Mouse (Mus musculus) fat pad, adult 2 months (tissue): Measurements from ENCODE around the gene Tmco3.
"Not testable (repeated sequence)": the region's sequence is repeated elsewhere in the genome, so short reads cannot be mapped to it uniquely, and the experiment has no call there.

Source experiments
- DNase-seq: peaks from one replicate; pipeline ENCODE4 v3.0.0-alpha.2; 2011; ENCODE audit warnings: low read depth, low spot score; ENCODE audit errors: extremely low read depth

Gene Tmco3

DNA sequence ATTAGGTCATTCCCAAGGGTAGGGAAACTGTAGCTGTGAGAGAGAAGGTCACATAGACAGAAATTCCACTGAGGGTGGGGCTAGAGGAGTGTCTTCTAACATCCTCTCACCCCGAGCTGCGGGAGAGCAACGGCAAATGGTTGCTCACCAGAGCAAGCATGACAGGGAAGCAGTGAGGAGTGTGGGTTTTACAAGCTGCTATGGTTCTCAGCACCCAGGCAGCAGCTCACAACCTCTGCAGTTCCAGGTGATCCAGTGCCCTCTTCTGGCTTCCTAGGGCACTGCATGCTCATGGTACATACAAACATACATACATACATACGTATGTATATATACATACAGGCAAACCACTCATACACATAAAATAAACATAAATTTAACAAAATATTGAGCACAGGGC is 17.9 kb downstream of the Tmco3 start:
- no peak for DNase-seq

DNA sequence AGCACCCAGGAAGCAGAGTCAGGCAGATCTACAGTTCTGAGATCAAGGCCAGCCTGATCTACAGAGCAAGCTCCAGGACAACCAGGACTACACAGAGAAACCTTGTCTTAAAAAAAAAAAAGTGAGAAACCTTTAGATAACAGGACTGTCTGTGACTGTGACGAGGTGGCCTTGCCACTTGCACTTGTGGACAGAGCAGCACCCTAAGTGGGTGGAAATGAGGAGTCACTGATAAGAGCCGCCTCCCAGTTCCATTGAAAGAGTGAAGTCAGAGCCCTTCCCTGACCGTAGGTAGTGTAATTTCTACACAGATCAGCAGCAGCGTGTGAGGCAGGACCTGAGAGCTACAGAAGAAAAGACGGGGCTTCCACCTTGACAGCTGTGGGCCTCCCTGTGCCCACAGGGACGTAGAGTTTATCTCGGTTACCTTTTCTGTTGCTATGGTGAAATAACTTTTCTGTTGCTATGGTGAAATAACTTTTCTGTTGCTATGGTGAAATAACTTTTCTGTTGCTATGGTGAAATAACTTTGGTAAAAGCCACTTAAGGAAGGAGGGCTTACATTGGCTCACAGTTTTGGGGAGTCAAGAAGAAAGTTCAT is 18.4 kb downstream of the Tmco3 start:
- no peak for DNase-seq

DNA sequence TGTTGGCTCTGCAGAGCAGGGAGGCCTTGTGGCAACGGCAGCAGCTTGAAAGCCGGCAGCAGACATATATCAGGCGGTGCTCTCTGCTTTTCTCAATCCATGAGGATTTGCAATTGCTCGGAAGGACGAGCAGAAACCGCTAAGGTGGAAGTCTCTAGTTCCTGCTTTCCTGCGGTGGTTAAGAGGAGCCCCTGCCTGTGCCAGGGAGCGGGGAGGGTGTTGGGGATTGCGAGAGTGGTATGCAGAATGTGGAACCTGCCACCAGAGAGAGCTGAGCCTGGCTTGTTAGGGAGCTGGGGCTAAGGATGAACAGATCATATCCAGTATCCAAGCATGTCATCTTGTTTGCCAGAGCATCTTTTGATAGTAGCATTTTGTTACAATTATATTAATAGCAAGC is 18.9 kb downstream of the Tmco3 start:
- DNase-seq = no peak

DNA sequence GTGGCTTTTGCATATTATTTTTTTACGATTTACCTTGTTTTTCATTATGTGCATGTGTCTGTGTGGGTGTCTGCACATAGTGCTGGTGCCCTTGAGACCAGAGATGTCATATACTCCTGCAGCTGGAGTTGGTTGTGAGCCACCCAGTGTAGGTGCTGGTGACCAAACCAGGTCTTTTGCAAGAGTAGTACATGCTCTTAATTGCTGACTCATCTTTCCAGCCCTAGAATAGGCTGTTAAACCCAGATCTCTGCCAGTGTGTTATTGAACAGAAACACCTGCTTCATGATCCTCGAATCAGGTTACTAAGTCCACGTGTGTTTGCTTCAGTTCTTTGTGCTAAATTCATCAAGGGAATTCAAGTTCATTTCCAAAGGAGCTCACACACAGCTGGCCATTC is 26.9 kb downstream of the Tmco3 start:
- no peak for DNase-seq

DNA sequence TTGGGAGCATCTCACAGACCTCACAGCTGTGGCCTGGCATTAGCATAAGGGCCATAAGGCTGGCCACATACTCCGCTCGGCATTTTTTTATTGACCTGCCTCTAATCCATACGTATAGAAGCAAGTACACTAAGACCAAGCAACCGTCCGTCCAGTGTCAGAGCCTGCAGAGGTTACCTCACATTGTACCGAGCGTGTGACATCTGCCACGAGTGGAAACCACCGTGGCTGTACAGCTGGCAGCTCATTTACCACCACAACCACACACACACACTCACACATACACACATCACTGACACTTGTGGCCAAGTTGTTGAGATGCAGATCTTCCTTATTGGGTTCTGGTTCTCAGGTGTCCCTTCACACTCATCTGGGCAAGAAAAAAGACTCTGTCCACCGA is 28.7 kb downstream of the Tmco3 start:
- DNase-seq = no peak

DNA sequence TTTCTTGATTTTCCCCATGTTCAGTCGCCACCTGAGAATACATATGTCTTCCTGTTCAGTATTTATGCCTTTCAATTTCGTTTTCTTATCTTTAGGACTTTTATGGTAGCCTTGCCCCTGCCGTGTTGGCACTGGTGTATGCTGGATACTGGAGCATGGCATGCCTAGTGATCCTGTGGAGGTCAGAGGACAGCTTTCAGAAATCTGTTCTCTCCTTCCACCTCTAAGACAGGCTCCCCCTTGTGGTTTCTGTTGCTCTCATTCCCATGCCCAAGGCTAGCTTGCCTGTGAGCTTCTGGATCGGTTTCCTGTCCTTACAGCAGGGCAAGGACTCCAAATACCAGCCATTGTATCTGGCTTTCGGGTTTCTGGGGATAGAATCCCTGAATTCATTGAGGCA is 38.6 kb downstream of the Tmco3 start:
- no peak for DNase-seq

DNA sequence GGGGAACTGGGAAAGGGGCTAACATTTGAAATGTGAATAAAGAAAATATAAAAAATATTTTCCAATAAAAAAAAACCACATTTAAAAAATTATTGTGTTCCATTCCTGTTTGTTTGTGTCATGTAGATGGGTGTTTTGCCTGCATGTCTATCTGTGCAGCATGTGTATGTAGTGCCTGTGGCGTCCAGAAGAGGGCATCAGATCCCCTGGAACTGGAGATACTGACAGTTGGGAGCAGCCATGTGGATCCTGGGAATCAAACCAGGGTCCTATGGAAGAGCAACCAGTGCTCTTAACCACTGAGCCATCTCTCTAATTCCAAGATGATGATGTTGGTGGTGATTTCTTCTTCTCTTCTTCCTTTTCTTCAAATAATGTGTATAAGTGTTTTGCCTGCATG is 46.7 kb downstream of the Tmco3 start:
- DNase-seq = no peak

DNA sequence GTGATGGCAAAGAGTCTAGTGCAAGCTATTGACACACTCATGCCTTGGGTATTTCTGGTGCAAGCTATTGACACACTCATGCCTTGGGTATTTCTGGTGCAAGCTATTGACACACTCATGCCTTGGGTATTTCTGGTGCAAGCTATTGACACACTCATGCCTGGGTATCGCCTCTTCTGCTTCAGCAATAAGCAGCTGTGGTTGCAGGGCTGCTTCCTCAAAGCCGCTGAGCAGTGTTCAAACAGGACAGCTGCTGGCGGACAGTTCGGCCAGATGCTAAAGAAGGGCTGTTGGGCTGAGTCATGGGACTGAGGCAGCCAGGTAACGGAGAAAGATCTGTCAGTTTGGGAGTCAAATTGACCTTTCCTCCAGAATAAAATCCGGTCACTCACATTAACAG is 49.3 kb downstream of the Tmco3 start:
- DNase-seq = not testable (repeated sequence)

DNA sequence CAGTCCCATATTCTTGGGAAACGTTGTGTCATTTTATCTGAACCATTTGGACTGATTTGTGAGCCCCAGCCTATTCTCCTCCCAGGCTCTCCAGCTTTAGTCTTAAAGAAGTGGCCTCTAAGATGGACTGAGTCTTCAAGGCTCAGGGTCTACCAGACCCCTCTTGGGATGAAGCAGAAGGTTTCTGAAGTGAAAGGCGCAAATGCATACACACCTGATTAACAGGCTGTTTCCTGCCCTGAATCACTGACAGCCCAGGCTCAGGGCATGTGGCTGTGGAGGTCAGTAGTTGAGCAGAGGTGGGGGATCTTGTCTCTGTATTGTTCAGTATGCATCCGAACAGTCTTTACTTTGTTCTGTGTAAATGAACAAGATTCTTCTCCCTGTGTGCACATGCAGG is 49.7 kb downstream of the Tmco3 start:
- DNase-seq = no peak

DNA sequence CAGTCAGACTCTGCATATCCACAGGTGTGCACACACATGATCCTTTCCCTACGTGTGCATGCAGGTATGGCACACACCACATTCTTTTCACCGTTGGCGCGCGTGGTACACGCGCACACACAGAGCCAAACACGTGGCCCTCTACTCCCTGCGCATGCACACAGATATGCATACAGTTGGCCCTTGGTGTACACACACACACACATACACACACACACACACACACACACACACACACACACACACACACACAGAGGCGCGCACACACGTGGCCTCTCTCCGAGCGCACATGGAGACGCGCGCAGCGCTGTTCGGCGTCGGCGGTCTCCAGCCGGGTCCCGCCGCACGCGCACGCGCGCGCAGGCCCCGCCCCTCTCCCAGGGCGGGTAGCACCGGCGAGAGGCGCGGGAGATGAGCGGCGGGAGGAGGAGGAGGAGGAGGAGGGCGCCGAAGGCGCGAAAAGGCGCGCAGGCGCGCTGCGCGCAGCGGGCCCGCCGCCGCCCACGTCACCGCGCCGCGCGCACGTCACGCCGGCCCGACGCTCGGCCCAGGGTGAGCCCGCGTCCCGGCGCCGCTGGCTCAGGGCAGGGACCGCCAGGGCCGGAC is 50.4 kb downstream of the Tmco3 start, which contains the start of gene Tfdp1:
Gene Tfdp1 (plus strand): TSS at position 497 of the 606 bp plus-strand sequence.
- no peak for DNase-seq

DNA sequence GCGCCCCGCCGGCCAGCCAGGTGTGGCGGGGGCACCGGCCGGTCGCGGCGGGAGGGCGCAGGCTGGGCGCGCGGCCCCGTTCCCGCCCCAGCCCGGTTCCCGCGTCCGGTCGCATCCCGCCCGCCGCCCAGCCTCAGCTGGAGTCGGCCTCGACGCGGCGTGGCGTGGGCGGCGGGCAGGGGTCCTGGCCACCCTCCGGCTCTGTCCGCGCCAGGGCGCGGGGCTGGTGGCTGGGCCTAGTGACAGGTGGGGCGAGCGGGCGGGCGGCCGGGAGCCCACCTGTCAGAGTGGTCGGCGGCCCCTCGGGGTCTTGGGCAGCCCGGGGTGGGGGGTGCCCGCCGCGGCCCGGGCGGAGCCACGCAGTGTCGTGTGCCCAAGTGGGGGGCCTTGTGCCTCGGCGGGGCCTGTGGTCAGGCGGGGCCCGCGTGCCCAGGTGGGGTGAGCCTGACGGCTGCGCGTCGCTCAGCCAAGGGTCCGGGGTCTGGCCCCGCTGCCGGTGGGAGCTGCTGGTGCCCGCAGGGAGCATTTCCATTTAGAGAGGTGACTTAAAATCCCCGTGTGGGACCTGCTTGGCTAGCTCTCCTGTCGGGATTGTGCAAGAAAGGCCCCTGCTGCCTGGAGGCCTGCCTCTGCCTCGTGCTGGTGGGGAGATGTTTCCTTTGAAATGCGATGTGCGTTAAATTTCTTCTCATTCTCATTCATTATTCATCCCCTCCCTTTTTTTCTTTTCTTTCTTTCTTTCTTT is 51.1 kb downstream of the Tmco3 start:
- no peak for DNase-seq

DNA sequence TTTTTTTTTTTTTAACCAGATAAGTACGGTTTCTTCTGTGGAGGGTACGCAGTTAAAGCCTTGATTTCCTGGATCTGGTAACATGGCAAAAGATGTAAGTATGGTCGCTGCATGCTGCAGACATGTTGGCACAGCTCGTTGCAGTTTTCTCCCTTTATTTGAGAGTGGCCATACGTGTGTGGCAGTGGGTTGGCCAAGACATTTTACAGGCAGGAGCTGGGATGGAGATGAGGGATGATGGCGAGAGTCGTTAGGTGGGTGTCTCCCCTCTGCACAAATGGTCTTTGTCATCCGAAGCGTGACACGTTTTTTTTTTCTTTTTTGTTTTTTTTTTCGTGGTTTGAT is 51.6 kb downstream of the Tmco3 start:
- DNase-seq = no peak

DNA sequence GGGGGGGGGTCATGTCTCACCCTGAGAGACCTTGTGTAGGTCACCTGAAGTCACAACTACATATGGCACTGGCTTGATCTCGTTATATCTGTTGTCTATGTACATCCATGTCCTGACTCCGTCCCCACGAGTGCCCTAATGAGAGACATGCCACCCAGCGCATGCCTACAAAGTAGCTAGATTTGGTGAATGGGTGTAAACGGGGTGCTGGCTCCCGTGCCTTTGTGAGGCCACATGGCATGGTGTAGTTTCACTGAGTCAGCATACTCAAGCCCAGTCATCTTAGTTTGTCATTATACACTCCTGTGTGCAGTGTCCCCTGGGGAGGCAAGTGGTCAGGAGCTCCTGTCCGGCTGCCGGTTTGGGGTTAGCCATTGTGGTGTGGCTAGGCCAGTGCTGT is 52.7 kb downstream of the Tmco3 start:
- no peak for DNase-seq

DNA sequence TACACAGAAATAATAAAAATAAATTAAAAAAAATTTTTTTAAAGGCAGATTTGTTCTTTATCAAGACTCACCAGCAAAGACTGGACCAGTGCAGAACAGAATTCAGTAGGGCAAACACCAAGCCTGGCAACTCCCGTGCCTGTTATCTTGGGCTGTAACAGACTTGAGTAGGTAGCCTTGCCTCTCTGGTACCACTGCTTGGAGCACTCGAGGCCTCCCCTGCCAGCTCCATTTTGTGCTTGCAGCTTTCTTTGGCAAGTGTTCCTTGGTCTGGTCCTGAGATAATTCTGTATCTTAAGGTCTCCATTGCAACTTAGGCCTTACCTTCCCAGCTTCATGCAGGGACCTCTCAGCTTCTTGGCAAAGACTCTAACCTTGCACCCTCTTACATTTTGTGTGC is 54.4 kb downstream of the Tmco3 start:
- DNase-seq = no peak

DNA sequence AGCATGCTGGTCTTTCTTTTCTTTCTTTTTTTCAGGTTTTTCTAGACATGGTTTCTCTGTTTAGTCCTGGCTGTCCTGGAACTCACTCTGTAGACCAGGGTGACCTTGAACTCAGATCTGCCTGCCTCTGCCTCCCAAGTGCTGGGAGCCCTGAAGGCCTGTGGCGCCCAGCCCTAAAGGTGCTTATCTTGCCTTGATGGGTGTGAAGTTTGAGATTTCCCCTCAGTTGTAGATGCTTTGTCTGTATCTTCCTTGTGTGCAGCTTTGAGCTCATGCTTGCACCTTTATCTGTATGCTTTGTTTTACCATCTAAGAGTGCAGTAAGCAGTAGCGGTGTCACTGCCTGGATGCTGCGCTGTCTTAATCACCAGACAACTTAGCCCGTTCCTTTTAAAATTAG is 55.1 kb downstream of the Tmco3 start:
- no peak for DNase-seq

DNA sequence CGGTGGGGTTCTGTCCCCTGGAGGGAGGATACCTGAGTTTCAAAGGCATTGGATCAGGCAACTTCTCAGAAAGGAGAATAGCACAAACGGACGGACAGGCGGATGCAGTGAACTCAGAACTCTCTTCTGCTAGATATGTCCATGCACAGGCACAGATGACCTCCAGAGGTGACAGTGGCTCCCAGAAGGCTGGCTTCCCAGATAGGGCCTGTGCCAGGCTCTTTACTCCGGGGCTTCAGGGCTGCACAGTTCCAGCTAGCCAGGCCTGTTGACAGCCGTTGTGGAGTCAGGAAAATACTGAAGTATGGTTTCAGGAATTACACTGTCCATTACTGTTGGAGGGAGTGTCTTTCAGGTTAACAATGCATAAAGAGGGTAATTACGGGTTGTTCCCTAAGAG is 62.1 kb downstream of the Tmco3 start:
- no peak for DNase-seq

DNA sequence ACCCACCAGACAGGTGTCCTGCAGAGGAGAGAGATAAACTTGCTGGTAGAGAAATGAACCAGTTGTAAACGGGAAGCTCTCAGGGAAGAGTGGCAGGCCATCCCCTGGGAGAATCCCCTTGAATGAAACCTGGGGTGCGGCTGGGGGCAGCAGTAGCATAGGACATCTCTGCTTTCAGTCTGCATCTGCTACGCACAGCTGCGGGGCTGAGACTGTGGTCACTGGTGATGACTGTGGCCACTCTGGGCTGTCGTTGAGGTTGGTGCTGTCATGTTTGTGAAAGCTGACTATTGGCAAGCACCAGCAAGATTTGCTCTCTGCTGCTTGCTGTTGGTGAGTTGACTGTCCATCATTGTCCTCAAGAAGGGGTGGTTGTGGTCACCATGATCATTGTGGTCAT is 63.6 kb downstream of the Tmco3 start:
- no peak for DNase-seq

DNA sequence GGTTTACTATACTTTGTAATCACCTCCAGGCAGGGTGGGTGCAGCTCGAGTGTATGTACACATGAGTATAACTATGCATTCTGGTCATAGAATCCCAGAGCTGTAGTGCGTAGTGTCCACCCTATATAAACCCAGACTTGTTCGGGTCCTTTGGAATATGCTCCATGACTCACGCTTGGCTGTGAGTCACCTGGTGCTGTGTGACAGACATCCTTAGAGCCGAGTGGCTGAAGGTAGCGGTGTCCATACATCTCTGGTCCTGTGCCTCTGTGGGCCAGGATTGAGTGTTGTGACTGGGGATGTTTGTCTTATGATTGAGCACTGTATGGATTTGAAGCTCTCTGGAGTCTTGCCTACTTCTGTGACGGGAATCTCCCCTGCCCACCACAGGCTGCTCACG is 64.6 kb downstream of the Tmco3 start:
- DNase-seq = no peak

DNA sequence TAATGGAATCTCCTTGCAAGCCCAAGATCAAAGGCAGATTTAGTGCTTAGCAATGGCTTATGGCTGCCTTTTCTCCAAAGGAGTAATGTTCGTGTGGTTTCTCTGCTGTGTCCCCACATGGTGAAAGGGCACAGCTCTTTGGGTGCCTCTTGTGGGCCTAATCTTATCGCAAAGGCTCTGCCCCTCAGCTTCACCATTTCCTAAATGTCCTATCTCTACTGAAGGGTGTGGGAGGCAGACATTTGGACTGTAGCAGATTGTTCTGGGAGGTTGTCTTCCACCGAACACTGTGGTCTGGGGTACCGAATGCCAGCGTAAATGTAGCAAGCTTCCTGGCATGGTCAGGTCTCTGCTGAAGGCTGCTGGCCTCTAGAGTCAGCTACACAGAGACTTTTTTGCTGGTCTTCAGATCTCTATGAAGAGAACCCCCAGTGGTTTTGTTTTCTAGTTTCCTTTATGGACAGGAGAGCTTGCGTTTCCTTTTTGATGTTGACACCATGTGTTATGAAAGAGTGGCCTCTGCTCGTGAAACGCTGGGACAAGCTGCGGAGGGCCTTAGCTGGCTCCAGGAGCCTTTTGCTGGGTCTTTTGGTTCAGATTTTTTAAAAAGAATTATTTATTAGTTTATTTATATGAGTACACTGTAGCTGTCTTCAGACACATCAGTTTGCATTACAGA is 65.3 kb downstream of the Tmco3 start:
- DNase-seq = no peak

DNA sequence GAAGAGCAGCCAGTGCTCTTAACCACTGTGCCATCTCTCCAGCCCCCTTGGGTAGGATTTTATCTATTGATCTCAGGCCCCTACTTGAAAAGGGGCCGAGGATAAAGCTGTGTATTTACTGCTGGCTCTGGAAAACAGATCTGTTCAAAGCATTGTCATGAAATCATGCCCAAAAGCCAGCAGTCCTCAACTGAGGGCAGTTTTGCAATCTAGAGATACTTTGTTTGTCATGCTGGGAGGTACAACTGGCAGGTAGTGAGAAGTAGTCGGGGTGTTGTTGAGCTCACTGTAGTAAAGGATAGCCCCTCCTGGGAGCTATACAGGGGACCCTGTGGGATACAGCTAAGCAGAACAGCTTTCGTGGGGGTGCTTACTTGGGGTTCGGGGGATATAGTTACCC is 65.9 kb downstream of the Tmco3 start:
- no peak for DNase-seq

DNA sequence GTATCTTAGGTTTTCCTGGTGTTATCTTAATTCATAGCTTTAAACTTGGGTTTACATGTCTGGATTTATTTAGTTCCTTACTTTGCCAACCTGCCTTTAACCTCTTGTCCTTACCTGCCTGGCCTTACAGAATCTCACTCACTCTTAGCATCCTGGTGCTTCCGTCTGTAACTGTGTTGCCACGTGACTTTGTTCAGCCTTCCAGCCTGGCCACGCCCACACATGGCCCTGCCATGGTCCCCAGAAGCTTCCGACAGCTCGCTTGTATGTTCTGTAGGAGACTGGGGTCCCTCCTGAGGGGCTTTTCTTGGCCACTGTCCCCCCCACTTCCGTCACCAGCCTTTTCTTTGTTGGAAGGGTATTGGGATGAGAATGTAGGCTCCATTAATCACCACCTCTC is 68.2 kb downstream of the Tmco3 start:
- no peak for DNase-seq

DNA sequence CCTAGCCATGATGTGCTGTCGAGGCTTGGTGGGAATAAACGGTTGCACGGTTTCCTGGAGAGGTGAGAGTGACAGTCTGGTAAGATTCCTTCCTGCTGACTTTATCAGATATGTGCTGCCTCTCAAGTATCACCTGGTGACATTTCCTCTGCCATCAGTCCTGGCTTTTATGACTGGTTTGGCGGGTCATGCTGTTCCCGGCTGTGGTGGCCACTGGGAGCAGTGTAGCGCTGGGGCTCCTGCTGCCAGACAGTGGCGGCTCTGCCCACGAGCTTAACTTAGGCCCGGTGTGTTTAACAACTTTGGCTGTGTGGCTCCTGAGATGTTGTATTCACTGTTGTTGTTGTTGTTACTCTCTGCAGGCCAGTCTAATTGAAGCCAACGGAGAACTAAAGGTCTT is 68.7 kb downstream of the Tmco3 start:
- DNase-seq = no peak
